Mouse (Mus musculus) thymus, adult 2 months (tissue): ENCODE data around the gene Arrdc2.

Source experiments
- CTCF ChIP-seq: fragments of 200-500 bp; IDR thresholded peaks from 2 replicates; pipeline ENCODE4 v1.5.1; 2012; ENCODE audit warnings: mild to moderate bottlenecking, control low read depth, low read length, moderate library complexity, borderline replicate concordance; ENCODE audit not compliant: control insufficient read depth, poor library complexity, insufficient read depth; ENCODE audit errors: extremely low read depth
- POLR2A ChIP-seq: fragments of 200-500 bp; IDR thresholded peaks from 2 replicates; pipeline ENCODE4 v1.6.1; 2012; ENCODE audit warnings: mild to moderate bottlenecking, low read length, control low read depth, moderate library complexity; ENCODE audit not compliant: control insufficient read depth, poor library complexity, insufficient read depth; ENCODE audit errors: extremely low read depth

DNA sequence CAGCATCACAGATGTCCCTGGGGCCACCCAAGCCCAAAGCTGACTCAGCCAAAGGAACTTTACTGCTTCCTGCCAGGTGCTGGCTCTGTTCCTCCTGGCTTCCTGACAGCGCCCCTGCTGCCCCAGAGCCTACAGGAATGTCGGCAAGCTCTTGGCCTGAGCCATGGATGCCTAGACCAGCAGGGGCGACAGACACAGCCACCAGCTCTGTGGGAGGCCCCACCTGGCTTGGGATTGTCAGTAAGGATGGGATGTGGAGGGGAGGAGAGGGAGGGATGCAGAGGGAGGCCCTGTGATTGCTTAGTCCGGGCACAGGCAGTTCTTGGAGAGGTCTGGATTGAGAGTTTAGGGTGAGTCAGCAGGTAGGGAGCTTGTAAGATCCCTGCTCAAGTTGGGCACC lies 40.6 kb upstream of the Arrdc2 start:
- TF ChIP-seq POLR2A: no peak
- no peak for TF ChIP-seq CTCF
